Mouse (Mus musculus) retina, embryonic 14.5 days (tissue): Measurements from ENCODE around the gene Als2cl.
A peak's percentile ranks its signal among the peaks of the same experiment; 100 is the strongest.

Source experiments
- DNase-seq: peaks from one replicate; pipeline ENCODE4 v3.0.0-alpha.2; 2015; ENCODE audit warnings: low spot score

Als2cl gene

DNA sequence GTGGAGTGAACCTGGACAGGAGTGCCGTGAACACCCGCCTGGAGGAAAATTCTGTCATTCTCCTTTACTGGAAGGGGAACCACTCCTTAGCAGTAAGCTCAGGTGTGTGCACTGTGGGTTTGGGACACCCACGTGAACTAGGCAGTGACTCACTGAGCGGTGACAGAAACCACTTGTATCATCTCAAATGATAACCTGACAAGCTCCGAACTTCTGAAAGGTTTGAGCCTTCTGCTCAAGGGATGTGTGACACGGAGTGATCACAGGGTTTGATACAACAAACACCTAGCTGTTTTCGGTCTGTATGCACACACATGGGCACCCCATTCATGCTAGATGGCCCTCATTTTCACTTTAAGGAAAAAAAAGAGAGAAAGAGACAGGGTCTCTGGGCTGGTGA lies 37.1 kb downstream of the Als2cl start, which contains the start of gene Fam240a:
Gene Fam240a (minus strand): TSS at position 76 of the 400 bp plus-strand sequence.
- no peak for DNase-seq

DNA sequence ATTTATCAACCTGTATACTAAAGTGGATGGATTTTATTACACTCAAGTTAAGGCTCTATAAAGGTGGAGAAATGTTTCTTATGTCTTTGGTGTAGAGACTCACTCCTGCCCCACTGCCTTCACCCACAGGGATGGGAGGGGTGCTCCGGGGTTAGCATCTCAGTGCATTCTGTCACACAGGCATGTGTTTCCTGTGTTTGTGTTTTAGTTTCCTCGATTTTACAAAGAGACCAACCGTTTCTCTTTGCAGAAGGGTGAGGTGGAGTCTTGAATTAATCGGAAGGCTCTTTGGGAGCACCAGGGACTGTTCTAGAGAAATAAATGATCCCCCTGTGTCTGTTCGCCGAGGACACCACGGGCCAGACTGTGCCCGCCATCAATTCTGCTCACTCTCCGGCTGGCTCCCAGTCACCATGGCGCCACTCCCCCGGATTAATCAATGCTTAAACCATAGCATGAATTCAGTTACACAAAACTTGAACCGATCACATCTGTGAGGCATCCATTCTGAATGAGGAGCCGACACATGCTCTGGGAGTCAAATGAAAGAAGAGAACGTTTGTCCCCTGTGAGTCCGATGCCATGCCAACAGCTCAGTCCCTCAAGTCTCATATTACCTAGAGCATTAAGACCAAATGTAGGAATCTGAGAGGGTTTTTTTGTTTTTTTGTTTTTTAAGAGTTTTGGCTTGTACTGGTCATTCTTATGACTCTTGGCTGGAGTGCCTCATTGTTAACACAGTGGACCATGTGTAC lies 41.2 kb downstream of the Als2cl start:
- DNase-seq: no peak

GRCm38 (mm10) chr9:110922759-110923158 lies 43.1 kb downstream of the Als2cl start:
- DNase-seq: peak; percentile 83

GRCm38 (mm10) chr9:110931573-110931972 lies 51.9 kb downstream of the Als2cl start:
- no peak for DNase-seq

GRCm38 (mm10) chr9:110933850-110934437 lies 54.3 kb downstream of the Als2cl start:
- DNase-seq: no peak

GRCm38 (mm10) chr9:110935941-110936340 lies 56.3 kb downstream of the Als2cl start:
- DNase-seq: no peak

DNA sequence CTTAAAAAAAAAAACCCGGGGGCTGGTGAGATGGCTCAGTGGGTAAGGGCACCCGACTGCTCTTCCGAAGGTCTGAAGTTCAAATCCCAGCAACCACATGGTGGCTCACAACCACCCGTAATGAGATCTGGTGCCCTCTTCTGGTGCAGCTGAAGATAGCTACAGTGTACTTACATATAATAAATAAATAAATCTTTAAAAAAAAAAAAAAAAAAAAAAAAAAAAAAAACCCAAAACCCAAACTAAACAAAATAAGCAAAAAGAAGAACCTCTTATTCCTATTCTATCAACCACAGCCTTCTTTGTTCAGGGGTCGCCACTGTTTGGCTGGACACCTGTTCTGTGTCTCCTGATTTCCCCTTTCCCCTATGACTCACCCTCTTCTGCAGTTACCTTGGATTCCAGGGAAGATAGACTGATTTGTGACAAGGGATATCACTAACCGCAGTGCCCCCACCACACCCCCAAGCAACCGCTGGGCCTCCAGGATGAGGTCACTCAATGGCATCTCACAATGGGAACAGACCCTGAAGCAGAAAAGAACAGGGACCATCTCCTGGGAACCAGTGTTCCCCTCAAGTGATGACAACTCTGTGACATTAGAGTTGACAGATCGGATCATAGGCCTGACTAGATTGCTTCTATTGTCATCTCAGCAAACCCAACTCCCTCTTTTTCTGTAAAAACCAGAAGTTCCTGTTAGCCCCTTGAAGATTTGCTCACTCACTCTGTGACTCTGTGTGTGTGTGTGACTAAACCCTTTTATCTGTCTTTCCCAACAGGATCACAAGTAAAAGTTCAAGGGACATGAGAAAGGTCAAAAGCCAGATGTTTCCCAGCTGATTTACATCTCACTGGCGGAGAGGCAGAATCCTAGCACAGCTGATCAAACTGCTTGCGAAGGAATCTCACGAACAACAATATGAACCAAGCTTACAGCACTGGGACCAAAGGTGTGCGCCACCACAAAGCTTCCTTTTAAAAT lies 58.1 kb downstream of the Als2cl start:
- DNase-seq: no peak

DNA sequence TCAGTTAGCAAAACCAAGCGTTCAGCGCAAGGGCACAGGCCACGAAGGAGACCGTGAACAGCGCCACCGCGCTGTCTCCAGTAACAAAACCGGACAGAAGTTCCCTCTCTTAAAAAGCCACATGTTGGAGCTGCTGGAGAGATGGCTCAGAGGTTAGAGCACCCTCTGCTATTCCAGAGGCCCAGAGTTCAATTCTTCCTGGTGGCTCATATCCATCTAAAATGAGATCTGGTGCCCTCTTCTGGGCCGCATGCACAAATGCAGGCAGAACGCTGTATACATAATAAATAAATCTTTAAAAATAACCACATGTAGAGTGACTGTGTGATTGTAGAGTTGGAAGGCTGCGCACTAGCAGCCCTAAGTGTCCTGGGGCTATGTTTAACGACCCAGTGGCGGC lies 64.6 kb downstream of the Als2cl start:
- peak; percentile 55 for DNase-seq

DNA sequence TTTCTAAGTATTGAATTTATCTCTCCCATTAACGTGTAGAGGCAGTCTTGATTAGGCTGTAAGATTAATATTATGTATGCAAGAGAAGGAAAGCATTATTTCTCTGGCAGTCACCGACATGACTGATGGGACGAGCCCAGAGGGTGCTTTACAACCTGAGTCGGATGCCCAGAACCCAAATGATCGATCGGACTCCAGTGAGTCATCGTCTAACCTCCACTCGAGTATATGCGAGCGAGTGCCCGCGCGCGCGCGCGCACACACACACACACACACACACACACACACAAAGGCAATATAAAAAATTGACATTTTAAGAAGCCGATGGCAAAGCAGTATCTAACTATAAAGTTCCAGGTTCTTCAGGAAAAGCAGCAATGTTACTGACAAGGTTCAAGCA lies 65.7 kb downstream of the Als2cl start:
- DNase-seq: no peak

- DNase-seq: no peak
Observed at GRCm38 (mm10) chr9:110945926-110946325, 66.3 kb downstream of the Als2cl start, which contains the start of gene Tdgf1. Tdgf1 (minus strand) TSS chr9:110946158.

- DNase-seq: no peak
Observed at GRCm38 (mm10) chr9:110946548-110947044, 66.9 kb downstream of the Als2cl start.

DNA sequence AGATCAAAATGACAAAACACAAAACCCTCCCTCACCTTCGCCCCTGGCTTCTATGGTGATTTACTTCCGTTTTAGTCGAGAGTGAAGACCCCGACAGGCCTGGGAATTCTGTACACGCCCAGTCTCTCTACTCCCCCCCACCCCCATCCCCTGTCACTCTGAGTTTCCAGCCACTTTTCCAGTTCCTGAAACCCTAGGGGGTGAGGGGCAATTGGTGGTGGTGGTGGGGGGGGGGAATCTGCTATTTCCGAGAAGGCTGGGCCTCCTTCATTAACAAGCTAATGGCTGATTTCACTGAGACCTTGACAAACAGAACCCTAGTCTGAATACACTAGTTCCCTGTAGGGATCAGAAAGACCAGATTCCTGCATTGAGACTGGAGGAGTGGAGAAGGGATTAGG lies 67.6 kb downstream of the Als2cl start:
- DNase-seq: no peak

DNA sequence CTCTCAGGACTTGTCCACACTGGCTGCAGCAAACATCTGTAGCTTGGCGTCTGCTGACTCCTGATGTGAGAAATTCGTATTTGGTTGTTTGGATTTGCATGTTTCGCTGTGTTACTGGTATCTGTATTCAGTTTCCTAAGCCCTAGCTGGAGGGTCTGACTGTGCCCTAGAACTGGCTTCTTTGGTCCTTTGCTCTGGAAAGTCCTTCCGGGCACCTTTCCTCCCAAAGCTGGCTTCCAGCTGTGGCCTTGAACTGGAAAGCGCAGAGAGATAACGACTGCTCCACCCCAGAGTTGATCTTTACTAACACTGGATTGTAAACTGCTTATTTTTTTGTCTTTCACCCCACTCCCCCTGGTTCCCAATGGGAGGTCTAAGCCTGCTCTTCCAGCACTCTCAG lies 68.2 kb downstream of the Als2cl start:
- DNase-seq: no peak

- no peak for DNase-seq
Observed at GRCm38 (mm10) chr9:110948813-110949310, 69.2 kb downstream of the Als2cl start.

DNA sequence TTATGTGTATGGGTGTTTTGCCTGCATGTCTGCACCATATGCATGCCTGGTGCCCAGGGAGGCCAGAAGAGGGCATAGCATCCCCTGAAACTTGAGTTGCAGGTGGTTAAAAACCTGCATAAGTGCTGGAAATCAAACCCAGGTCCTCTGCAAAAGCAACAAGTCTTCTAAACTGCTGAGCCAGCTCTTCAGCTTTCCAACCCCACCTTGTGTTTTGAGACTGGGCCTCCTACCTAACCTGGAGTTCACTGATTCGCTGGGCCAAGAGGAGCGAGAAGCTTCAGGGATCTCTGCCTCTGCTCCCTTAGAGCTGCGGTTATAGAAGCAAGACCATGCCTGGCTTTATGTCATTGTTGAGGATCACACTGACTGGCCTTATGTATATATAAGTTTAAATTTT lies 70.4 kb downstream of the Als2cl start:
- no peak for DNase-seq
